Mouse (Mus musculus): ENCODE measurements at regions not wholly inside any gene's neighbourhood (a gene's known extent, or its start where the extent isn't known, plus 50 kb on each side); places are given as distances from the start of the nearest gene placed in this dataset.
"Not testable (repeated sequence)": the region's sequence is repeated elsewhere in the genome, so short reads cannot be mapped to it uniquely, and the experiment has no call there.

DNA sequence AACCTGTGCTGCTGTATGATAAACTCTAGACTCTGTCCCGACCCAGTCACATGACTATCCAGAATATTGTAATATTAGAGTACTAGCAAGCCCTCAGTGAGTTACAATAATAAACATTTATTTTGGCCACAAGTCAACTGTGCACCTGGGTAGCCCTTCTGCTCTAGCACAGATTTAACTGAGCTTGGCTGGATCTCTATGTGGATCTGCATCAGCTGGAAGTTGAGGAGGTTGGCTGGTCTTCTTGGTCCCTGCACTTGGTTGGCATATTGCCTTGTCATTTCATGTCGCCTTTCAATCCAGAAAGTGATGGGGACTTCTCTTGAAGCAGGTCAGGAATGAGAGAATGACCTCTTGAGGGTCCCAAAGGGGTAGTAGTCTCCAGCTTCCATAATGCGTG is 191.5 kb downstream of the Kctd12 start:
- Histone ChIP-seq H3K27ac (ENCODE audit: low read length) (no peak overlapping the region), H3K36me3 (ENCODE audit: control insufficient read depth, insufficient read depth, low read length) (no peaks in the 10 kb centered on the region), H3K4me2 (ENCODE audit: low read depth, low read length) (no peak overlapping the region), H3K4me3 (replicated peaks; ENCODE audit: low read length) (no peak overlapping the region), H3K27me3 (ENCODE audit: control insufficient read depth, insufficient read depth, low read length) (no peaks in the 10 kb centered on the region), H3K9me3 (replicated peaks; ENCODE audit: control insufficient read depth, low read length) (no peaks in the 10 kb centered on the region), H3K4me1 (ENCODE audit: control insufficient read depth, insufficient read depth, low read length) (no peaks in the 10 kb centered on the region), H3K9ac (ENCODE audit: low read length) (no peak overlapping the region)
- WGBS = 85% methylated on average over 3 of the region's 3 CpGs
- ATAC-seq (ENCODE audit: insufficient read depth, low FRiP score) = no peak

DNA sequence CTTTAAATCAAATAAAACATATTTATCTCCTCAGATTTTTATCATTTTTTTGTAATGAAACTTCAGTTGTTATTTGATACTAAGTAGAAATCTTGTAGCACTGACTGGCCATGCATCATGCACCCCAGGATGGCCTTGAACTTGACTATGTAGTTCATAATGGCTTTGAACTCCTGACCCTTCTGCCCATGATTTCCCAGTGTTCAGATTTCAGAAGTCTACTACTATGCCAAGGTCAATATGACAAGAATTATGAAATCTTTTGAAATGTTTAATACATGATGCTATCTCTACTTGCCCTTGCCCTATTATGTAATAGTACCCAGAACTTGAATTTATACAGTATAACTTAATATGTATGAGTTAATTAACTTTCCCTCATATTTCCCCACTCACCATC is 200.2 kb downstream of the Kctd12 start:
- no peak overlapping the region for H3K4me3 ChIP-seq (replicated peaks; ENCODE audit: low read length)
- H3K27me3 ChIP-seq (ENCODE audit: control insufficient read depth, insufficient read depth, low read length) = no peaks in the 10 kb centered on the region
- no peak overlapping the region for H3K27ac ChIP-seq (ENCODE audit: low read length)
- H3K9ac ChIP-seq (ENCODE audit: low read length) = no peak overlapping the region
- no peaks in the 10 kb centered on the region for H3K36me3 ChIP-seq (ENCODE audit: control insufficient read depth, insufficient read depth, low read length)
- no peaks in the 10 kb centered on the region for H3K4me1 ChIP-seq (ENCODE audit: control insufficient read depth, insufficient read depth, low read length)
- ATAC-seq (ENCODE audit: insufficient read depth, low FRiP score) = no peak
- H3K9me3 ChIP-seq (replicated peaks; ENCODE audit: control insufficient read depth, low read length) = no peaks in the 10 kb centered on the region
- no peak overlapping the region for H3K4me2 ChIP-seq (ENCODE audit: low read depth, low read length)

DNA sequence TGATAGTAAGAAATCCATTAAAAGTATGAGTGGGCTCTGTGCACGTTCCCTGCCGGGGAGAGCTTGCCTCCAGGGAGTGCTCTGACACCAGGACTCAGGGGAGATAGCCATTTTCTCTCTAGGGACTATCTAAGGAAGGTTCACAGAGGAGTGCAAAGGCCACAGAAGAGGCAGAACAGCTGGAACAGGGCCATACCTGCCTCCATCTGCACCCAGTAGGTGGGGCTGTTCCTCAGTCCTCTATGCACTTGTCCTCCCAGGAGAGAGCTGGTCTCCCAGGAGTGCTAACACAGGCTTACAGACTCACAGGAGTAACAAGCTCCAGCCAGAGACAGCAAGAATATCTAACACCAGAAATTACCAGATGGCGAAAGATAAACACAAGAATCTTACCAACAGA is 212.7 kb downstream of the Kctd12 start:
- no peak for ATAC-seq (ENCODE audit: insufficient read depth, low FRiP score)
- Histone ChIP-seq H3K9me3 (replicated peaks; ENCODE audit: control insufficient read depth, low read length) (no peaks in the 10 kb centered on the region), H3K36me3 (ENCODE audit: control insufficient read depth, insufficient read depth, low read length) (no peaks in the 10 kb centered on the region), H3K27ac (ENCODE audit: low read length) (no peak overlapping the region), H3K4me3 (replicated peaks; ENCODE audit: low read length) (no peak overlapping the region), H3K4me1 (ENCODE audit: control insufficient read depth, insufficient read depth, low read length) (no peaks in the 10 kb centered on the region), H3K27me3 (ENCODE audit: control insufficient read depth, insufficient read depth, low read length) (no peaks in the 10 kb centered on the region), H3K9ac (ENCODE audit: low read length) (no peak overlapping the region), H3K4me2 (ENCODE audit: low read depth, low read length) (no peak overlapping the region)
- WGBS = 52% methylated on average over 3 of the region's 3 CpGs

DNA sequence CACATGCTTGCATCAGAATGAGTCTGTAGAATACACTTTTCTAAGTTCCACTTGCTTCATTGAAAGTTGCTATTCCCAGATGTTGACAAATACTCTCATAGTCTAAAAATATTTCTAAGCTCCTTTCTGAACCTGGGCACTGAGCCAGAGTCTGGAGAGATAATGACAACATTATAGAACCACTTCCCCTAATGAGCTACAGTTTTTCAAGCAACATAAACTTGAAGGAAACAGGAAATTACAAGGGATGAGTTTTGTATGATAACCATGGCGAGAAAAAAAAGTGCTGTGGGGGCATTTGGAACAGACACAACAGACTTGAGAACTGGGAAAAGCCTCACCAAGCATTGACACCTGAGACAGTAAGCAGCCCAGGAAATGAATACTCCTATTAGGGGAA is 233.8 kb downstream of the Kctd12 start:
- H3K9ac ChIP-seq (ENCODE audit: low read length) = no peak overlapping the region
- no peaks in the 10 kb centered on the region for H3K36me3 ChIP-seq (ENCODE audit: control insufficient read depth, insufficient read depth, low read length)
- no peak overlapping the region for H3K4me2 ChIP-seq (ENCODE audit: low read depth, low read length)
- no peak for ATAC-seq (ENCODE audit: insufficient read depth, low FRiP score)
- no peaks in the 10 kb centered on the region for H3K9me3 ChIP-seq (replicated peaks; ENCODE audit: control insufficient read depth, low read length)
- 53% methylated on average over 1 of the region's 1 CpGs for WGBS
- H3K4me1 ChIP-seq (ENCODE audit: control insufficient read depth, insufficient read depth, low read length) = no peaks in the 10 kb centered on the region
- no peak overlapping the region for H3K4me3 ChIP-seq (replicated peaks; ENCODE audit: low read length)
- H3K27me3 ChIP-seq (ENCODE audit: control insufficient read depth, insufficient read depth, low read length) = no peaks in the 10 kb centered on the region
- H3K27ac ChIP-seq (ENCODE audit: low read length) = no peak overlapping the region

DNA sequence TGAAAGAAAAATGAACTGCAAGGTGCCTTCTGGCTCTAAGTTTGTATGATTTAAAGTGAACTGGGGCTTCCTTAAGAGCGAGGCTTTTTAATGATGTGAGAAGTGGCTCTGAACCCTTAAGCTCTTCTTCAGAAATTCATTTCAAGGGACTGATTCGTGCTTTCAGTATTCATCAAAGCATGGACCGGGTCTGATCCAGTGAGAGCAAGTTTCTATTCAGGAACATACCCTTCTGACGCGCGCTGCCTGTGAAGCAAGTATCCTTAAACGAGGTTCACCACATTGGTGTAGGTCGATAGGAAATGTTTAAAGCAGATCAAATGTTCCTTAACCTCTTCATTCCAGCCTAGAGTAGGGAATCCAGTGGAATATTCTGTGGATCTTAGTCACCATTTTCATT is 240.1 kb downstream of the Kctd12 start:
- H3K36me3 ChIP-seq (ENCODE audit: control insufficient read depth, insufficient read depth, low read length) = no peaks in the 10 kb centered on the region
- H3K9me3 ChIP-seq (replicated peaks; ENCODE audit: control insufficient read depth, low read length) = no peaks in the 10 kb centered on the region
- WGBS = 84% methylated on average over 8 of the region's 8 CpGs
- no peaks in the 10 kb centered on the region for H3K27me3 ChIP-seq (ENCODE audit: control insufficient read depth, insufficient read depth, low read length)
- ATAC-seq (ENCODE audit: insufficient read depth, low FRiP score) = no peak
- H3K27ac ChIP-seq (ENCODE audit: low read length) = no peak overlapping the region
- no peak overlapping the region for H3K4me3 ChIP-seq (replicated peaks; ENCODE audit: low read length)
- H3K9ac ChIP-seq (ENCODE audit: low read length) = no peak overlapping the region
- no peak overlapping the region for H3K4me2 ChIP-seq (ENCODE audit: low read depth, low read length)
- no peaks in the 10 kb centered on the region for H3K4me1 ChIP-seq (ENCODE audit: control insufficient read depth, insufficient read depth, low read length)

DNA sequence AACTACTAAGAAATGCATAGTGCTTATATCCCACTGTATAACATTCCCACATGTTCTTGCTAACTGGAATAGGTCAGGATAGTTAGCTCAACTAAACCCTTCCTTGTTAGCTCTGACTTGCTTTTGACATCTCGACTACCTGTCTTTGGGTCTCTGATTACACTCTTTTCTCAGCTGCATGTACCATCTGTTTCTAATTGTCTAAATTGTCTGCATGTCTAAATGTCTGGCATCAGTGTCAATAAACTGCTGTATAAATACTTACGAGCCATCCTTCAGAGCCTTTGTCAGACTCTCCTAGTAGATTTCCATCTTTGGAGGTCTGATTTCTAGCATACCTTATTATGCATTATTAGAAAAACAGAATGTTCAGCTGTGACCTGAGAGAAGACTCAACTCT is 245.8 kb downstream of the Kctd12 start:
- Histone ChIP-seq H3K9me3 (replicated peaks; ENCODE audit: control insufficient read depth, low read length) (no peaks in the 10 kb centered on the region), H3K27ac (ENCODE audit: low read length) (no peak overlapping the region), H3K4me1 (ENCODE audit: control insufficient read depth, insufficient read depth, low read length) (no peaks in the 10 kb centered on the region), H3K27me3 (ENCODE audit: control insufficient read depth, insufficient read depth, low read length) (no peaks in the 10 kb centered on the region), H3K4me3 (replicated peaks; ENCODE audit: low read length) (no peak overlapping the region), H3K9ac (ENCODE audit: low read length) (no peak overlapping the region), H3K4me2 (ENCODE audit: low read depth, low read length) (no peak overlapping the region), H3K36me3 (ENCODE audit: control insufficient read depth, insufficient read depth, low read length) (no peaks in the 10 kb centered on the region)
- WGBS = 77% methylated on average over 2 of the region's 2 CpGs
- ATAC-seq (ENCODE audit: insufficient read depth, low FRiP score) = no peak

DNA sequence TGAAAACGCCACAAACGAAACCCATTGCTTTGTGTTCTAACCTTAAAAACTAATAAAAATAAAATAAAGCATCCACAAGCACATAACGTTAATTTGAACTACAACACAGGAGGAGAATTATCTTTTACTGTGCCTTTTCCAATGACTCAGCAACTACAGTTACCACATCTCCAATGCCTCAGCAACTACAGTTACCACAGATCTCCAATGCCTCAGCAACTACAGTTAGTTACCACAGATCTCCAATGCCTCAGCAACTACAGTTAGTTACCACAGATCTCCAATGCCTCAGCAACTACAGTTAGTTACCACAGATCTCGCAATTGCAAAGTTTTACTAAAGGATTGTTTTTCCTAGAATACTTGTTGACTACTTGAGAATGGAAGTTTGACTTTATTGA is 248.7 kb downstream of the Kctd12 start:
- 88% methylated on average over 4 of the region's 4 CpGs for WGBS
- not testable (repeated sequence) for H3K4me1 ChIP-seq (ENCODE audit: control insufficient read depth, insufficient read depth, low read length); H3K4me2 ChIP-seq (ENCODE audit: low read depth, low read length); H3K9me3 ChIP-seq (replicated peaks; ENCODE audit: control insufficient read depth, low read length); H3K9ac ChIP-seq (ENCODE audit: low read length); H3K4me3 ChIP-seq (replicated peaks; ENCODE audit: low read length); H3K27me3 ChIP-seq (ENCODE audit: control insufficient read depth, insufficient read depth, low read length); H3K27ac ChIP-seq (ENCODE audit: low read length); ATAC-seq (ENCODE audit: insufficient read depth, low FRiP score); H3K36me3 ChIP-seq (ENCODE audit: control insufficient read depth, insufficient read depth, low read length)

DNA sequence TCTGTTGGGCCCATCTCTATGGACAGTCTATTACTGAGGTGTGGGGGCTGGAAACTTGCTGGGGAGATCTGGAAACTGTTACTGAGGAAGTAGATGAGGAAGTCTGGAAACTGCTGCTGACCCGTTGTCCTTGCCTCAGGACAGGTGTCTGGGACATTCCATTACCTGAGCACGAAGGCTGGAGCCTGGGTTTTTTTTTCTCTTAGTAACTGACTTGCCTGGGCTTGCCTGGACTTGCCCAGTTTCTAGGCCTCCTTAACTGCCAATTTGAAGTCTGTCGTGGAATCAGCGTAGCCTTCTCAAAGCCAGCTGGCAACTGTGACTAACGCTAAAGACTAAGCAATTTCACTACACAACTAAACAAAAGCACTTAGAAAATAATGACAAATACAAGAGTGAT is 250.7 kb downstream of the Kctd12 start:
- Histone ChIP-seq H3K9ac (ENCODE audit: low read length) (no peak overlapping the region), H3K9me3 (replicated peaks; ENCODE audit: control insufficient read depth, low read length) (no peaks in the 10 kb centered on the region), H3K27me3 (ENCODE audit: control insufficient read depth, insufficient read depth, low read length) (no peaks in the 10 kb centered on the region), H3K4me1 (ENCODE audit: control insufficient read depth, insufficient read depth, low read length) (no peaks in the 10 kb centered on the region), H3K4me2 (ENCODE audit: low read depth, low read length) (no peak overlapping the region), H3K4me3 (replicated peaks; ENCODE audit: low read length) (no peak overlapping the region), H3K27ac (ENCODE audit: low read length) (no peak overlapping the region), H3K36me3 (ENCODE audit: control insufficient read depth, insufficient read depth, low read length) (no peaks in the 10 kb centered on the region)
- WGBS = 64% methylated on average over 5 of the region's 5 CpGs
- no peak for ATAC-seq (ENCODE audit: insufficient read depth, low FRiP score)

DNA sequence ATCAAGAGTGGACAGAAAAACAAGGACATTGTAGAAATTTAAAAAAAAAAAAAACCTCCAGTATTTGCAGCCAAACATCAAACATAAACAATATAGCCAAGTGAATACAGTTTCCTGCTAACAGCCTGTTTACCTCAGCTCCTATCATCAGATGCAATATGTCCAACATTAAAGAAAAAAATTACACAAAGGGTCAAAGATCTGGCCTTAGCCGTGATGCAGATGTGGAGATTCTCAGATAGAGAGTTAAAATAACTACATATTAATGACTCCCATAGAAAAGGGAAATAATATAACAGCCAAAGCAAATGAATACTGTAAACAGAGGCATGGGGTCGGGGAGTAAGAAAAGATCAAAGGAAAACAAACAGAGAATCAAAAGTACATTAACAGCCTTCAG is 259.8 kb downstream of the Kctd12 start:
- H3K4me2 ChIP-seq (ENCODE audit: low read depth, low read length) = no peak overlapping the region
- H3K36me3 ChIP-seq (ENCODE audit: control insufficient read depth, insufficient read depth, low read length) = no peaks in the 10 kb centered on the region
- WGBS = 30% methylated on average over 2 of the region's 2 CpGs
- no peak for ATAC-seq (ENCODE audit: insufficient read depth, low FRiP score)
- no peak overlapping the region for H3K4me3 ChIP-seq (replicated peaks; ENCODE audit: low read length)
- no peak overlapping the region for H3K27ac ChIP-seq (ENCODE audit: low read length)
- no peaks in the 10 kb centered on the region for H3K4me1 ChIP-seq (ENCODE audit: control insufficient read depth, insufficient read depth, low read length)
- no peak overlapping the region for H3K9ac ChIP-seq (ENCODE audit: low read length)
- no peaks in the 10 kb centered on the region for H3K9me3 ChIP-seq (replicated peaks; ENCODE audit: control insufficient read depth, low read length)
- no peaks in the 10 kb centered on the region for H3K27me3 ChIP-seq (ENCODE audit: control insufficient read depth, insufficient read depth, low read length)

DNA sequence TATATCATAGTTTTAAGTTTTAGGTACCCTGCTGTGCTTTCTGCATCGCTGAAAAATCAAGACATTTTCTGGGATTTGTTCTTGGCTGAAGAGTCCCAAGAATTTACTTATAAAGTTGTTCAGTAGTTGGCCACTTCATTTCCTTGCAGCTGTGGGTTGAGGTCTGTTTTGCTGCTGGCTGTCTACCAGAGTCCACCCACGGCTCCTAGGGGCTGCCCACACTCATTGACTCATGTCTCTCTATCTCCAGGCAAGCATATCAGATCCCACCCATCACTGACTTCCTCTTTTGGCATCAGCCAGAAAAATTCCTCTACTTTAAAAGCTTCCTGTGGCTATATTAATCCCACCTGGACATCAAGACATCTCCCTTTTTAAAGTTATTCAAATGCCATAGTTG is 263.9 kb downstream of the Kctd12 start:
- no peaks in the 10 kb centered on the region for H3K4me1 ChIP-seq (ENCODE audit: control insufficient read depth, insufficient read depth, low read length)
- ATAC-seq (ENCODE audit: insufficient read depth, low FRiP score) = no peak
- 53% methylated on average over 2 of the region's 2 CpGs for WGBS
- H3K9me3 ChIP-seq (replicated peaks; ENCODE audit: control insufficient read depth, low read length) = no peaks in the 10 kb centered on the region
- no peak overlapping the region for H3K27ac ChIP-seq (ENCODE audit: low read length)
- no peak overlapping the region for H3K4me2 ChIP-seq (ENCODE audit: low read depth, low read length)
- H3K9ac ChIP-seq (ENCODE audit: low read length) = no peak overlapping the region
- H3K27me3 ChIP-seq (ENCODE audit: control insufficient read depth, insufficient read depth, low read length) = no peaks in the 10 kb centered on the region
- H3K4me3 ChIP-seq (replicated peaks; ENCODE audit: low read length) = no peak overlapping the region
- no peaks in the 10 kb centered on the region for H3K36me3 ChIP-seq (ENCODE audit: control insufficient read depth, insufficient read depth, low read length)
